Mouse (Mus musculus) liver, embryonic 11.5 days (tissue): Measurements from ENCODE around the gene Fam168a. TPM values are rescaled to one million over a fixed set of nuclear protein-coding genes. Genes with fewer than 3 reads are reported as not detected.

ENCODE experiments used
- ATAC-seq: fragments of 200-750 bp; cut with Nextera tagmentation; replicated peaks from 2 replicates; pipeline ENCODE4 v1.8.0; 2017; ENCODE audit warnings: moderate number of reproducible peaks, mild to moderate bottlenecking, moderate TSS enrichment, moderate library complexity; ENCODE audit not compliant: low FRiP score
- DNase-seq: peaks from one replicate; pipeline ENCODE4 v3.0.0-alpha.2; 2017; ENCODE audit warnings: low spot score
- H3K27ac ChIP-seq: fragments of 300-500 bp; sonication (generic); 2 replicates; pipeline ENCODE4 v1.5.1; 2014; ENCODE audit warnings: mild to moderate bottlenecking, low read depth, low read length, control low read depth
- H3K27me3 ChIP-seq: fragments of 300-500 bp; sonication (generic); replicated peaks from 2 replicates; pipeline ENCODE4 v1.6.1; 2014; ENCODE audit warnings: low read length, mixed read lengths; ENCODE audit not compliant: control insufficient read depth, insufficient read depth
- H3K36me3 ChIP-seq: fragments of 300-500 bp; sonication (generic); 2 replicates; pipeline ENCODE4 v1.6.1; 2014; ENCODE audit warnings: mild to moderate bottlenecking, low read length, moderate library complexity, mixed read lengths; ENCODE audit not compliant: control insufficient read depth, insufficient read depth
- H3K4me1 ChIP-seq: fragments of 300-500 bp; sonication (generic); replicated peaks from 2 replicates; pipeline ENCODE4 v1.6.1; 2014; ENCODE audit warnings: low read length, mixed read lengths; ENCODE audit not compliant: control insufficient read depth, insufficient read depth
- H3K4me2 ChIP-seq: fragments of 300-500 bp; sonication (generic); 2 replicates; pipeline ENCODE4 v1.6.1; 2014; ENCODE audit warnings: mild to moderate bottlenecking, control low read depth, moderate library complexity
- H3K4me3 ChIP-seq: fragments of 300-500 bp; sonication (generic); 2 replicates; pipeline ENCODE4 v1.5.1; 2014; ENCODE audit warnings: low read depth, low read length, control low read depth
- H3K9ac ChIP-seq: fragments of 300-500 bp; sonication (generic); 2 replicates; pipeline ENCODE4 v1.6.1; 2014; ENCODE audit warnings: low read depth, low read length, control low read depth
- H3K9me3 ChIP-seq: fragments of 300-500 bp; sonication (generic); 2 replicates; pipeline ENCODE4 v1.6.1; 2016; ENCODE audit warnings: low read length, inconsistent platforms, mixed read lengths; ENCODE audit not compliant: control insufficient read depth
- whole genome bisulfite sequencing: fragments of 180-500 bp; shearing (Covaris S2); extraction: QIAGEN DNeasy Blood & Tissue Kit; methylation state at CpG from one replicate; pipeline ENCODE4 v1.1.7; 2014; 5-methylcytosine and 5-hydroxymethylcytosine counted together
- polyA plus RNA-seq: library from polyadenylated mRNA; unstranded; fragments of >200 nt; fragmentation: Nextera tagmentation; extraction: Ambion mirVana; gene quantifications from 2 replicates; pipeline ENCODE4 v1.2.1, GENCODE M21; 2014

The Fam168a gene
- polyA plus RNA-seq, 1 experiment from 2014 or later = 18.8 TPM

DNA sequence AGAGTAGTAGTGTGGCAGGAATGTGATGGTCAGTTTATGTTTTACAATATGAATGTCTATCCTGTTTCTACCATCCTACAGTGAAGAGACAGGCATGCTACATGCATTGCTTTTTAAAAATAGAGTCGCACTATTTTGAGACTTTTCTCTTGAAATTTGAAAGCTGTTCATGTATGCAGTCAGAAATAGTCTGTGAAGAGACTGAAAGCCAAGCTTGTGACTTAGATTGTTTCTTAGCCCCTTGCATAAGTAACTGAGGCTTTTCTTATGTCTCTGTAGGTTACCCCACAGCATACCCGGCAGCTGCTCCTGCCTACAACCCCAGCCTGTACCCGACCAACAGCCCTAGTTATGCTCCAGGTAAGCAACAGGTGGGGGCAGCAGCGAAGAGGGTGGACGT lies 106.2 kb downstream of the Fam168a start:
- DNase-seq (no peak), ATAC-seq (no peak)
- no peaks in the 10 kb centered on the region for H3K27me3 ChIP-seq
- no peak overlapping the region for H3K9ac ChIP-seq
- no peak overlapping the region for H3K4me2 ChIP-seq
- H3K4me1 ChIP-seq = no peaks in the 10 kb centered on the region
- no peak overlapping the region for H3K4me3 ChIP-seq
- no peaks in the 10 kb centered on the region for H3K9me3 ChIP-seq
- WGBS = 83% methylated on average over 5 of the region's 5 CpGs
- H3K36me3 ChIP-seq = no peaks in the 10 kb centered on the region
- no peak overlapping the region for H3K27ac ChIP-seq

DNA sequence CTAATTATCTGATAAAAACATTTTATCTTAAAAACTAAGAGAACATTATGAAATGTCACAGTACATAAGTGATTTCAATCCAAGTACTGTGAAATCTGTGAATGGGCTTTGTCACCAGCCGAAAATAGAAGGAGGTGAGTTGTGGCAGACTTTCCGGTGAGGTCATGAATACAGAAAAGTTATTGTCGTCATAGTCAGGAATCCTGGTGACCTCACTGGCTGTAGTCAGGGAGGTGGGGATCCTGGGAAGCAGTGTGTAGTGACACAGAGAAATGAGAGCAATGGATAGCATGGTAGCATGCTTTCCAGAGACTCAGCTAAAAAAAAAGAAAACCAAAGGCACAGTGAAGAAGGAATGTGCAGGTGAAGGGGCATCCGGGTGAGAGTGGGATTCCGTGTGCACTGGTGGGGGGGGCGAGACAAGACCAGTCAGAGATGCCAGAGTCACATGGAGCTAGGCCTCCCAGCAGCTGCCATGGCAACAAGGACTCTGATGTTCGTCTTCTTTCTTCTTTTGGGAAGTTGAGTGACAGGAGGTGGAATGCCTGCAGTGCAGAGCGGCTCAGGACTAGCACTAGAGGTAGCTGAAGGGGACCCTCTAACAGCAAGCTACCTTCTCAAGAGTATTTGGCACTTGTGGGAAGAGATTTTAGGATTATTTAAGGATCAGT lies 109.6 kb downstream of the Fam168a start:
- 67% methylated on average over 8 of the region's 8 CpGs for WGBS
- Histone ChIP-seq H3K4me1 (no peaks in the 10 kb centered on the region), H3K9me3 (no peaks in the 10 kb centered on the region), H3K9ac (no peak overlapping the region), H3K4me2 (no peak overlapping the region), H3K27ac (no peak overlapping the region), H3K4me3 (no peak overlapping the region), H3K36me3 (no peaks in the 10 kb centered on the region), H3K27me3 (no peaks in the 10 kb centered on the region)
- DNase-seq (no peak), ATAC-seq (no peak)

DNA sequence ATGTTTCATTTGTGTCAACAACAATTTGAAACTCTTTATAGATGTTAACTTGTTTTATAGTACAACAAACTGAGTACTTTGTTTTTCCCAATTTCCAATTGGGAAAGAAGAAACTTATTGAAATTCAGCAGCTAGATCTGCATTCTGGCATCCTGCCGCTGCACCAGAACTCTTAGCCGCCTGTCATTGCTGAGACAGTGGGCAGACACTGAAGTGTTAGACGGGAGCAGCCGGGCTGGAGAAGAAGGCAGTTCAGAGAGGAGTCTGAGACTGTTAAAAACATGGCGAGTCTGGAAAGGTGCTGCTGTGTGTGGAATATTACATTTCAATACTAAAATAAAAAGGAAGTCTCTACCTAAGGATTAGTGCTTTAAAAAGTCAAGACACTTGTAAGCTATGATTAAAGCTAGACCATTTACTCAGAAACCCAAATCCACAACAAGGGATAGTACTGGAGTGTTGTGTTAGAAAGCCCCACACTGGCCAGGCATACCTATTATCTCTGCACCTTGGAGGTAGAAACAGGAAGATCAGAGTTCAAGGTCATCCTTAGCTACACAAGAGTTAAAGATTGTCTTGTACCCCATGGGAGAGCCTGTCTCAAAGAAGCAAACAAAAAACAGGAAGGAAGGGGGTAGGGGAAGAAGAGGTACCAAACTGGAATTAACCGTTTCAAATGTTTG lies 110.5 kb downstream of the Fam168a start:
- no peak overlapping the region for H3K4me2 ChIP-seq

DNA sequence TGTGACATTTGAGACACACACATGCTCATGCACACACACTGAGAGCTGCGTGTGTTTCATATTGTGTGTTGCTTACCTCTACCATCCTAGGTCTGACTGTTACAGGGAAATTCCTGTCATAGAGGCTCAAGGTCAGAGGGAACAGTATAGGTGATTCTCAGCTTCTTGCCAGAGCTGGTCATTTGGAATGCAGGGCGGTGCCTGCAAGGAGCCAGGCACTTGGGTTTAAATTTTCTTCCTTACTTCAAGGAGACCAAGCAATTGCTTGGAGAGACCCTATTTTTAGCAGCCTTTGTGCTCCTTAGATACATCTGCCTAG lies 111.0 kb downstream of the Fam168a start:
- no peak for ATAC-seq
- no peak for DNase-seq
- Histone ChIP-seq H3K4me3 (no peak overlapping the region), H3K9ac (no peak overlapping the region), H3K36me3 (no peaks in the 10 kb centered on the region), H3K9me3 (no peaks in the 10 kb centered on the region), H3K27me3 (no peaks in the 10 kb centered on the region), H3K4me2 (no peak overlapping the region), H3K4me1 (no peaks in the 10 kb centered on the region), H3K27ac (no peak overlapping the region)
- 75% methylated on average over 2 of the region's 2 CpGs for whole genome bisulfite sequencing

More for the DNA sequence above, 110.5 kb downstream of the Fam168a start:
- no peak overlapping the region for H3K4me3 ChIP-seq
- H3K9ac ChIP-seq = no peak overlapping the region
- no peaks in the 10 kb centered on the region for H3K4me1 ChIP-seq
- H3K27ac ChIP-seq = no peak overlapping the region
- H3K27me3 ChIP-seq = no peaks in the 10 kb centered on the region
- H3K9me3 ChIP-seq = no peaks in the 10 kb centered on the region
- DNase-seq = no peak
- ATAC-seq = no peak
- 64% methylated on average over 6 of the region's 6 CpGs for WGBS
- H3K36me3 ChIP-seq = no peaks in the 10 kb centered on the region

DNA sequence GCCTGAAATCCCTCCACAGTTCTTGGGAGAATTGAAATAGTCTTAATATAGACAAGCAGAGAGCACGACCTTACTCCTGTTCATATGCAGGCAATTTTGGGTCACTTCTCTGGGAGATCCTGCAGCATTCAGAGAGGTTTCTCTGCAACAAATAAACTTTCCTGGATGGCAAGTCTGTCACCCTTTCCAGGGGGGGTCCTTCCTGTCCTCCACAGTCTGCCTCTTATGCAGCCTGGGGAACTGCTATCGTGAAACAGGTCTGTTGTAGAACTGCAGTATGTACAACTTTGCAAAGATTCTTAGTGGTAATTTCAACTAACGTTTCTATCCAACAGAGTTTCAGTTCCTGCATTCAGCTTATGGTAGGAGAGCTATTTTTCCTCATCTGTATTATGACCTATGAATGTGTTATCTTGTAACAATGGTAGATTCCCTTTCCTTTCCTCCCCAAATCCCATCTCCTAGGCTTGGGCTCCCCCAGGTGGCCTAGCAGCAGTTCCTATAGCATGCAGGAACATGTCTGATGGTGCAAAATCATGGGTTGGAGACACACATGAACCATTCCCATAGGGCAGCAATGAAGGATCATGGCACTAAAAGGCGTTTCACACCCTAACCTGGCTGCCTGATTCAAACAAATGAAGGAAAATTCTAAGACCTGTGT lies 112.1 kb downstream of the Fam168a start:
- H3K9ac ChIP-seq = no peak overlapping the region
- H3K36me3 ChIP-seq = no peaks in the 10 kb centered on the region
- no peaks in the 10 kb centered on the region for H3K9me3 ChIP-seq
- no peak overlapping the region for H3K27ac ChIP-seq
- H3K4me2 ChIP-seq = no peak overlapping the region
- 79% methylated on average over 4 of the region's 4 CpGs for WGBS
- no peak for ATAC-seq
- H3K27me3 ChIP-seq = no peaks in the 10 kb centered on the region
- H3K4me3 ChIP-seq = no peak overlapping the region
- no peaks in the 10 kb centered on the region for H3K4me1 ChIP-seq
- DNase-seq = no peak

DNA sequence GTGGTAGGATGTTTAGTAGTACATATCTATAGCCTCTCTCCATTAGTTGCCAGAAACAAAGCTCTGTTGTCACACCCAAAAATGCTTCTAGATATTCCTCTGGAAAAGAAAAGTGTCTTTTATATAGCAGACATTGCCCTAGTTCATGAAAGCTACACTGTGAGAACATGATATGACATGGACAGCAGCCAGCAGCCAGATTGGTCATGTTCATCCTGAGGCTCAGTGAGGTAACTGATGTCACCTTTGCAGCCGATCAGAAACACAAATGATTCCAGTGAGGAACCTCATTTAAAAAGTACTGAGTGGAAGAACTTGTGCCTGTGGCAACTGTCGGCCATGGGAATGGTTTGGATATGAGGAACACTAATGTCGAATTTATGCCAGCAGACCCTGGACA lies 118.2 kb downstream of the Fam168a start:
- ATAC-seq (no peak), DNase-seq (no peak)
- no peak overlapping the region for H3K4me3 ChIP-seq
- H3K36me3 ChIP-seq = no peaks in the 10 kb centered on the region
- H3K4me1 ChIP-seq = no peaks in the 10 kb centered on the region
- H3K4me2 ChIP-seq = no peak overlapping the region
- H3K27ac ChIP-seq = no peak overlapping the region
- H3K9me3 ChIP-seq = no peaks in the 10 kb centered on the region
- no peaks in the 10 kb centered on the region for H3K27me3 ChIP-seq
- WGBS = 85% methylated on average over 3 of the region's 3 CpGs
- no peak overlapping the region for H3K9ac ChIP-seq

DNA sequence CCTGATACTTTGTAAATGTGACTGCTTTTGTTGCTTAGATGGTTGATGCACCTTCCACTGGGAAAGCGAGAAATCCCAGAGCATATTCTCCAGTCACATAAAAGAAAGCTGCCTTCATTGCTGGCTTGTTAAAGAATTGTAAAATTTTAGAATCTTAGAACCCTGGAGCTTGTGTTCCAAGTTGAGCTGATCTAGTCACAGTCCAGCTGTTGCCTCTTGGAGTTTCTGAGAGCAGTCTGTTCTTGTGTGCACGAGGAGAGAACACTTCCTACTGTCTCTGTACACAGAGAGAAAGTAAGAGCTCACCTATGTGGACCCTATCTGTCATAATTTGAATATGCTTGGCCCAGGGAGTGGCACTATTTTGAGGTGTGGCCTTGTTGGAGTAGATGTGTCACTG lies 122.1 kb downstream of the Fam168a start:
- no peak overlapping the region for H3K4me2 ChIP-seq
- H3K9me3 ChIP-seq = no peaks in the 10 kb centered on the region
- no peak overlapping the region for H3K9ac ChIP-seq

DNA sequence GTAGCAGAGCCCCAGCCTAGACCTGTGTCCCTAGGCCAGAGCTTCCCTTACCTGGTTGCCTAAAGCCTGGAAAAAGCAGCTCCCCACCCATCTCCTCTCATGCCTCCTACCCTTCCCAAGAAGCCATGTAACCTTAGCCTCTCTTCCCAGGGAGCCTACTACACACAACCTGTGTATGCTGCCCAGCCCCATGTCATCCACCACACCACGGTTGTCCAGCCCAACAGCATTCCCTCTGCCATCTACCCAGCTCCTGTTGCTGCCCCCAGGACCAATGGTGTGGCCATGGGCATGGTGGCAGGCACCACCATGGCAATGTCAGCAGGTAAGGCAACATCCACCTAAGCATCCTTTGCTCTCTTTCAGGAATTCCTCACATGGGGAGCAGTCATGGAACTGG lies 127.4 kb downstream of the Fam168a start:
- H3K9me3 ChIP-seq = no peaks in the 10 kb centered on the region
- no peak for ATAC-seq
- H3K4me3 ChIP-seq = no peak overlapping the region
- H3K27me3 ChIP-seq = no peaks in the 10 kb centered on the region
- no peaks in the 10 kb centered on the region; the same call in 1 of the 2 replicates for H3K4me1 ChIP-seq
- DNase-seq = no peak
- H3K36me3 ChIP-seq = no peaks in the 10 kb centered on the region; the same call in none of the 2 replicates
- no peak overlapping the region for H3K27ac ChIP-seq
- H3K9ac ChIP-seq = no peak overlapping the region
- H3K4me2 ChIP-seq = no peak overlapping the region
- WGBS = 76% methylated on average over 1 of the region's 1 CpGs

More for the DNA sequence above, 122.1 kb downstream of the Fam168a start:
- Histone ChIP-seq H3K27ac (no peak overlapping the region), H3K4me1 (no peaks in the 10 kb centered on the region), H3K4me3 (no peak overlapping the region), H3K36me3 (no peaks in the 10 kb centered on the region), H3K27me3 (no peaks in the 10 kb centered on the region)
- no peak for ATAC-seq
- 80% methylated on average over 2 of the region's 2 CpGs for WGBS
- DNase-seq = no peak

DNA sequence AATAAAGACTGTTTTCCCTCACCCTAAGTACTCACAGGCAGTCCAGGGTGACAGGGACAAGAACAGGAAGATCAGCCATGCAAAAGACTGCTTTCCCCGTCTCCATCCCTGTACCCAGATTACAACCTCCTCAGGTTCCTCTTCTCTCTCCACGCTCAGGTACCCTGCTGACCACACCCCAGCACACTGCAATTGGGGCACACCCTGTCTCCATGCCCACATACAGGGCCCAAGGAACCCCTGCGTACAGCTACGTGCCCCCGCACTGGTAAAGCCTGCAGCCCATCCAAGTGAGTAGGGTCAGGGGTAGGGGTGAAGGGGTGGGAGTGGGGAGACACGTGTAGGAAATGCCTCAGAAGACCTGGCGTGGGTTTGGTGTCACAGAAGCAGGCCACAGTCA lies 128.7 kb downstream of the Fam168a start:
- Histone ChIP-seq H3K36me3 (no peaks in the 10 kb centered on the region; the same call in none of the 2 replicates), H3K4me1 (peaks cover 12% of the 10 kb centered on the region), H3K4me3 (no peak overlapping the region), H3K4me2 (no peak overlapping the region), H3K9me3 (no peaks in the 10 kb centered on the region), H3K27ac (no peak overlapping the region), H3K9ac (no peak overlapping the region), H3K27me3 (no peaks in the 10 kb centered on the region)
- DNase-seq (no peak), ATAC-seq (no peak)
- 83% methylated on average over 7 of the region's 7 CpGs for WGBS
